Mouse (Mus musculus) T-cell, adult 2 months (primary cell): ENCODE measurements around the gene Ipp.

ENCODE experiments used
- DNase-seq: peaks from one replicate; pipeline ENCODE4 v3.0.0; 2022; ENCODE audit warnings: low spot score

Gene Ipp

GRCm38 (mm10) chr4:116507425-116508218 is at the start of gene Ipp:
Ipp (plus strand) TSS chr4:116507549.
- peak; percentile 95 for DNase-seq

GRCm38 (mm10) chr4:116461943-116462342 is 45.4 kb upstream of the Ipp start:
- DNase-seq, result no peak

GRCm38 (mm10) chr4:116463231-116464125 is 43.9 kb upstream of the Ipp start:
- DNase-seq, result no peak

GRCm38 (mm10) chr4:116464126-116464981 is 43.0 kb upstream of the Ipp start, which contains the start of gene Mast2:
Mast2 (minus strand) TSS chr4:116464183.
- peak; percentile 73 for DNase-seq

GRCm38 (mm10) chr4:116481322-116481721 is 26.0 kb upstream of the Ipp start:
- no peak for DNase-seq

- no peak for DNase-seq
Measured at GRCm38 (mm10) chr4:116483476-116483875, 23.9 kb upstream of the Ipp start.

GRCm38 (mm10) chr4:116491119-116491536 is 16.2 kb upstream of the Ipp start:
- no peak for DNase-seq

GRCm38 (mm10) chr4:116491886-116492285 is 15.5 kb upstream of the Ipp start:
- DNase-seq, result no peak

- DNase-seq, result no peak
Measured at GRCm38 (mm10) chr4:116492460-116492859, 14.9 kb upstream of the Ipp start.

GRCm38 (mm10) chr4:116493646-116494045 is 13.7 kb upstream of the Ipp start:
- no peak for DNase-seq

- no peak for DNase-seq
Measured at GRCm38 (mm10) chr4:116499978-116500377, 7.4 kb upstream of the Ipp start.

GRCm38 (mm10) chr4:116506886-116507424 is 394 bp upstream of the Ipp start:
- DNase-seq, result no peak

GRCm38 (mm10) chr4:116531109-116531508 is 23.8 kb downstream of the Ipp start:
- no peak for DNase-seq

- no peak for DNase-seq
Measured at GRCm38 (mm10) chr4:116536351-116536750, 29.0 kb downstream of the Ipp start.

GRCm38 (mm10) chr4:116537737-116538136 is 30.4 kb downstream of the Ipp start:
- DNase-seq, result no peak

GRCm38 (mm10) chr4:116550432-116550831 is 43.1 kb downstream of the Ipp start:
- no peak for DNase-seq

GRCm38 (mm10) chr4:116553035-116553434 is 45.7 kb downstream of the Ipp start:
- DNase-seq, result no peak

- peak; percentile 77 for DNase-seq
Measured at GRCm38 (mm10) chr4:116555413-116556300, 48.3 kb downstream of the Ipp start, which contains the start of gene Tmem69. Tmem69 (minus strand) TSS chr4:116555936.

- DNase-seq, result peak; percentile 95
Measured at GRCm38 (mm10) chr4:116556561-116557305, 49.4 kb downstream of the Ipp start.
